Mouse (Mus musculus) cerebellum, postnatal 10 days (tissue): ENCODE results near the gene Hsd17b14.
A peak's percentile ranks its signal among the peaks of the same experiment; 100 is the strongest.
"Not testable (repeated sequence)": the region's sequence is repeated elsewhere in the genome, so short reads cannot be mapped to it uniquely, and the experiment has no call there.

Source experiments
- DNase-seq, 2 experiments: peaks; one replicate each; pipeline ENCODE4 v3.0.0; 2021; ENCODE audit warnings: mixed read lengths in 2 of 2

Hsd17b14 gene

DNA sequence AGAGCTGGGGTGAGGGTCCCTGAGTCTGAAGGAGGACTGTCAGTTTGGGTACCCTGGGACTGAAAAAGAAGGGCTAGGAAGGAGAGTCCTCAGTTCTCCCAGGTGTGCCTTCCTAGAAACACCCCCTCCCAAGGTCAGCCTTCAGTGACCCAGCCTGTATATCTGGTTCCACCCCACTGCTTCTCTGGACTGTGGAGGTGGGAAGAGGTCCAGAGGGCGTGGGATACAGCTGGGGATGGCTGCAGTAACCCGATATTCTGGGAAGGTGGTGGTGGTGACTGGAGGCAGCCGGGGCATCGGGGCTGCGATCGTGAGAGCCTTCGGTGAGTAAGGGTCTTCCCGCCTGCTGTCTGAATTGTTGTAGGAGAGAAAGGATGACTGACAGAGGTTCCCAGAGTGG is at the start of gene Hsd17b14:
Hsd17b14 (plus strand) TSS at position 150 of the 400 bp plus-strand sequence.
- no peak for DNase-seq

DNA sequence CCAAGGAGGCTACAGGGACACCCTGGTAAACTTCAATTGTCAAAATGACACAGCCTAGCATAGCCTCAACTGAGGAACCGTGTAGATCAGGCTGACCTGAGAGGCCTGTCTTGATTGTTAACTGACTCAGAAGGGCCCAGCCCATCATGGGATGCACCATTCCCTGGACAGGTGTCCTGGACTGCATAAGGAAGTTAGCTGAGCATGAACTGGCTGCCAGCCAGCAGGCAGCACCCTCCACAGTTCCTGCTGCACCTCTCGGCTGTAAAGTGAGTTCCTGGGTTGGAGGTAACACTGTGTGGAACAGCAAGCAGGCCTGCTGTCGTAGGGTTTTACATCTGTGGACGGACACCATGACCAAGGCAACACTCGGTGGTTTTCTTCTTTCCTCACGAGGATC is 47.1 kb upstream of the Hsd17b14 start:
- DNase-seq = no peak

DNA sequence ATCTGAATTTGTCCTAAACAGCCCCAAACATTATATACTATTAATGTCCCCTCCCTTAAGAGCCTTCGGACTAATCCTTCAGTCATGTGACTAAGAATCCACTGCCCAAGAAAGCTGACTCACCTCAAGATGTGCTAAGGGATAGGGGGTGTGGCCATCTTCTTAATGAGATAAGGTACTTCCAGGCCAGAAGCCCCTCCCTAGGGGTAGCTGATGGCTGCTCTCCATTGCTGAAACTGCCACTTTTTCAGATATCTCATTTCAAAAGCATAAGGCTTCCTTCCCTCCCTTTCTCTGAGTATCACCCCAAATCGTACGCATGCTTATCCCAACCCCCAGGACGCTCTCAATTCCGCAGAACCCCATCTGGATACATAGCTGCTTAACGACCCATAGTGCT is 46.1 kb upstream of the Hsd17b14 start:
- no peak for DNase-seq

DNA sequence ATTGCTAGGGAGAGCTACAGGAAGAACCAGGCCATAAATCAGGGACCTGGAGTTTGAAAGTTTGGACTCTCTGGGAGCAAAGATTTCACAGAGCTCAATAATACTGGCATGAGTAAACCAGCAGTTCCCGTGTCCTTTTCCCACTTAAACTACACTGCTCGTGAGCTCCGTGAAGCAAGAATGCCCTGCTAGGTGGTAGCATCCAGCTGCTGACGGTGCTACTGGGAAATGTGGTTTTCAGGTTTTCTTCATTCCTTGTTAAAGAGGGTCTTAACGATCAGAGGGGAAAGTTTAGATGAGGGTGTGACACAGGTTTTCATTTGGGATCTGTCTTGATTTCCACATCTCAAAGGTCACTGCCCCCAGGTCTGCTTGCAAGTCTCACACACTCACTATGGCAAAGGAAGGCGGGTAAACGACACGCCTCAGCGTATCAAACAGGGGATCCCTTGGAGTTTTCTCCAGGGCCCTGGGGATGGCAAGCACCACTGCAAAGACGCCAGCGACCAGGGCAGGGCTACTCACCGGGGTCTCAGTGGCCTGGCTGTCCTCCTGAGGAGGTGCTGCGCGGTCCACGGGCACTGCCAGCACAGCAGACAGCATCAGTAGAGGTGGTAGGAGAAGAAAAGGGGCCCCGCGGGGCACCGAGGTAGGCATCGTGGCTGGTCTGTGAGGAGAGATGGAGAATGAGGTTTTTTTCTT is 45.4 kb upstream of the Hsd17b14 start:
- DNase-seq = no peak

DNA sequence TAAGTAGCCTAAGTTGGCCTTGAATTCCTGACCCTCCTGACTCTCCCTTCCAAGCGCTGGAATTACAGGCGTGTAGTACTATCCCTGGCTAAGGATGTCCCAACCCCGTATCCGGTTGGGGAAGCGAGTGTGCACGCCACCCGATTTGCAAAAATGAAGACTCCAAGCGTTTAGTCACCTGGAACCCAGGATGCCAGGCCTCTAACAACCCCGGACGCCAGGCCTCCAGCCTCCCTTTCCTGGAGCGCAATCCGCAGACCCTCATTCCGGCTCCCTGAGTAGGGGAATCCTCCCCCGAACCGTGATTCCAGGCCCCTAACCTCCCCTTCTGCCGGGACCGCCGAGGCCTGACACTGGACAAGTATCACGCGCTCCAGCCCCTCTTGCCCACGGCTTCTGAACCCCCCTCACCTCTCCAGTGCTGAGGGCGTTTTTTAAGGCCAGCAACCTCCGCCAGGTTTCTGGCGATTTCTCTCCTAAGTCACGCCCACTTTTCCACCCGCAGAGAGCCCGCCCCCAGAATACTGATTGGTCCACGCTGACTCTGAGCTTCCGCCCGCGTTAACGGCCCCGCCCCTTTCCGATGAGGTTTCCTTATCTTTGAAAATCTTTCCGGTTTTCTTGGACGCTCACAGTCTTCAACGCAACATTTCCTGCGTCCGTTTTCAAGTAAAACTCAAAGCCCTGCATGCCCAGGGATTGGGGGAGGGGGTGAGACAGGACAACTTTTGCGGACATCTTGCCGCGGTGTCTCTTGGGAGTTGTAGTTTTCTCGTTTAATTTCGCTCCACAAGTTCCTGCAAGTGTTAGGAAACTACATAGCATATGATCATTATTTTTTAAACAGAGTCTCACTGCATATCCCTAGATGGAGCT is 44.5 kb upstream of the Hsd17b14 start, which contains the start of gene Nucb1:
Nucb1 (minus strand) TSS at position 495 of the 876 bp plus-strand sequence.
- peak; percentile 97 for DNase-seq

DNA sequence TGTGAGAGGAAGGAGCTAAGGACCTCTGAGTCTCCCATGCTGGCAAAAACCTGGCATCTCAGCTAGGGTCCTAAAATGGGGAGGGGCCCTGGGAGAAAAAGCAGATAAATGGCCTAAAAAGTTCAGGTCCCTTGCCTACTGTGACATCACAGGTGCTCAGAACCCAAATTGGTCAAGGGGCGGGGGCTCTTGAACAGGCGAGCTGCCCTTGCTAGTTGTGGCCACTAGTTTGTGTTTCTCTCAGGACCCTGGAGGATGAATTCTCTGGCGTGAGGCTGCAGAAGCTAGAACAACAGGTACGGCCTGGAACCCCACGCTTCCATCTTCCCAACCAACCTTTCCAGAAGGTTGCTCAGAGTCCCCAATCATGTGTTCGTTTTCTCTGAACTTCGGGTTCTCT is 40.3 kb upstream of the Hsd17b14 start:
- no peak for DNase-seq

DNA sequence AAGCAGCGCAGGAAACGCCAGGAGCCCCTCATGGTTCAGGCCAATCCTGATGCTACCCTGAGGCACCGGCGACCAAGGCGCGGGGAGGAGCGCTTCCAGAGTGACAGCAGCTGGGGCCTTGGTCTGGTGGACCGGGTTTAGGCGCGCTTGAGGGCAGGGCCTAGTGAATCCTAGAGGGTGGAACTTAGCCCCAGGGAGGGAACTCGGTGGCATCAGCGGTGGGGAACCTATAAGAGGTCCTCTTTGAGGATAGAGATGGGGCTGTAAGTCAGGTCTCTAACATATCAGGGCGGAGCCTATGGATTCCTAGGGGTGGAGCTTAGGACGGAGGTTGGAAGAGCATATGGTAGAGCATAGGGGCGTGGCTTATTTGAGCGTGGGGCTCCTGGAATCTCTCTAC is 39.3 kb upstream of the Hsd17b14 start:
- DNase-seq = no peak

DNA sequence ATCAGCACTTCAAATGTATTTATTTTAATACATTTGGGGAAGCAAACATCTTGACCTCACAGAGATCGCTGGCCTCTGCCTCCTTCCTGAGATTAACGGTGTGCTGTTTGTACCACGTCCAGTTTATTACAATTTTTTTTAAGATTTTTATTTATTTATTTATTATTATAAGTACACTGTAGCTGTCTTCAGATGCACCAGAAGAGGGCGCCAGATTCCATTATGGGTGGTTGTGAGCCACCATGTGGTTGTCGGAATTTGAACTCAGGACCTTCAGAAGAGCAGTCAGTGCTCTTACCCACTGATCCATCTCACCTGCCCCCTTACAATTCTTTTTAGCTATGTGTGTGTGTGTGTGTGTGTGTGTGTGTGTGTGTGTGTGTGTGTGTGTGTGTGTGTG is 37.8 kb upstream of the Hsd17b14 start:
- not testable (repeated sequence) for DNase-seq

DNA sequence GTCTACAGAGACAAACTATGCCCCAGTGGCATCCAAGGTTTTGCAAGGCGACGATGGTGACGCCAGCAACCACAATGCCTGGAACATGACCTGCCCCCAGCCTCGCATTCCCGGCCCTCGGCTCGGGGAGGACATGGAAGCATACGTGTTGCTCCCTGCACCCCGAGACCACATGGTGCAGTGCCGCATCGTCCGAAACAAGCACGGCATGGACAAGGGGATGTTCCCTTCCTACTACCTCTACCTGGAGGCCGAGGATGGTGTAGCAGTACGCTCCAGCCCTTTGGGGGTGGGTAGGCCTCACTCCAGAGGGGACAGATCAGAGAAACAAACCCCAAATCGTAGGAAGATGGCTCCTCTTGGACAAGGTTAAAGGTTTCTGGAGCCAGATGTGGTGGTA is 36.1 kb upstream of the Hsd17b14 start:
- no peak for DNase-seq

DNA sequence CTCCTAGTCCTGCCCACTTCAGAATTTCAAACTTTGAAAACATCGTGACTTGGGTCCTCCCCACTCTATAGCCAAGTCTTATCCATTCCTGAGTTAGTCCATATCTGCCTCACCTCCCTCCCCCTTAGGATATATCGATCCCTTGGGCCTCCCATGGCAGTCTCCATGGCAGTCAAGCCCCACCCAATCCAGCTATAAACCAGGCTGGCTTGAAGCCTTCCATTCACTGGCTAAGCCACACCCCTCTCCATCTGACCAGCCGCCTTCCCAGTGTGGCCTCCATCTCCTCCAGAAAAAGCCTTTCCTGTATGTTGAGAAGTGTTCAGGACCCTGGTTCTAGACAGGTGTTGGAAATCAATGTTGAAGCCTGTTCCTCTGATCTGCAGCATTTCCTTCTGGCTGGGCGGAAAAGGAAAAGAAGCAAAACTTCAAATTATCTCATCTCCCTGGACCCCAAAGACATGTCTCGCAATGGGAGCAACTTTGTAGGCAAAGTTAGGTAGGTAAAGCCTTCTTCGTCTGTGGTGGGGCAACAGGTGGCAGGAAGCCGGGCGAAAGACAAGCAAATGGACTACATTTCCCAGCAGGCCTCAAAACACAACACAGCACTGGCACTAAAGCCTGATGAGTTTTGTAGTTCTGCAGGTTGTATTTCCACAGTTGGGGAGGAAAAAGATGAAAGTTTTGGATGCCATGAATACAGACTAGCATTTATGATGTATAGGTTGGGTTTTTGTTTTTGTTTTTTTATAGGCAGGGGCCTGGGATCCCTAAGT is 35.2 kb upstream of the Hsd17b14 start:
- peak; percentile 44 to 46 for DNase-seq

DNA sequence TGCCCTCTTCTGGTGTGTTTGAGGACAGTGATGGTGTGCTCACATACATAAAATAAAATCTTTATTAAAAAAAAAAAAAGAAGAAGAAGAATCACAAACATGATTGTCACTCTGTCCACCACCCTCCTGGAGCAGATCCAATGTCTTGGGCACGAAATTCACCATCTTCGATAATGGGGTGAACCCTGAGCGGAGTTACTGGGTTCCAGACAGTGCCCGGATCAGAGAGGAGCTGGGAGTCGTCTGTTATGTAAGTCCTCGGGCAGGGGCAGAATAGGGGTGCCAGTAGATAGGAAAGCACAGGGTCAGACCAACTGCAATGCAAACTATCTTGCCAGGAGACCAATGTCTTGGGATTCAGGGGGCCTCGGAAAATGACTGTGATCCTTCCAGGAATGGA is 34.1 kb upstream of the Hsd17b14 start:
- DNase-seq = peak in 1 of 2 experiments; percentile 35

DNA sequence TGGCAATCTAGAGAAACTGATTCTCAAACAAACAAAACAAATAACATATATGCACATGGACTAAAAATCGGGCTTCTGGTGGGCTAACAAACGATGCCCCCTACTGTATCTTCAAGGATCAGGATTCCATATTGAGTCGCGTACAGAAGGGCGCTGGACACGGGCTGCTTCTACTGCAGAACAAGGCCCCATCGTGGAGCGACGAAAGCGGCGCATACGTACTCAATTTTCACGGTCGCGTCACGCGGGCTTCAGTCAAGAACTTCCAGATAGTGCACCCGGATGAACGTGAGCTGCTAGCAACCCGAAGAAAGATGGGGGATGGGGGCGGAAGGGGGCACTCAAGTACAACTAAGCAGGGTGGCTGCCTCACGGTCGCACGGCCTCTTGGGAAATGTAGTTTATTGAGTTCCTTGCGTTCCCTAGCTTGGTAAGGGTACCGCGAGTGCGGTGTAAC is 32.9 kb upstream of the Hsd17b14 start:
- DNase-seq = peak; percentile 94 to 96

DNA sequence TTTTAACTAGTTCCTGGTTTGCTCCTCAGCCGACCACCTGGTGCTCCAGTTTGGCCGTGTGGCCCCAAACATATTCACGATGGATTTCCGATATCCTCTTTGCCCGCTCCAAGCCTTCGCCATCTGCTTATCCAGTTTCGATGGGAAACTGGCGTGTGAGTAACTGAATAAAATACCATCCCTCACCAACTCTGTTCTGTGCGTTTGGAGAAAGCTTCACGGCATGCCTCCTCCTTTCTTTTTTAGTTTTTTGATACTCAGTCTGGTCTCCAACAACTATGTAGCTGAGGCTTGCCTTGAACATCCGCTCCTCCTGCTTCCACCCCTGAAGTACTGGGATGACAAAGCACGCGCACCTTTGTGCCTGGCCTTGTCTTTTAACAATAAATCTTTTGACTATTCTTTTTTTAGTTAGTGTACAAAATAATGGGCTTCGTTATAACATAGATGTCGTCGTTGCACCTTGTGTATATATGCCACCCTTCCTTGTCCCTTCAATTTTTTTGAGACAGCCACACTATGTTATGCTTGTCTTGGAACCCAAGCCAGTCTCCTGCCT is 32.4 kb upstream of the Hsd17b14 start:
- no peak for DNase-seq

DNA sequence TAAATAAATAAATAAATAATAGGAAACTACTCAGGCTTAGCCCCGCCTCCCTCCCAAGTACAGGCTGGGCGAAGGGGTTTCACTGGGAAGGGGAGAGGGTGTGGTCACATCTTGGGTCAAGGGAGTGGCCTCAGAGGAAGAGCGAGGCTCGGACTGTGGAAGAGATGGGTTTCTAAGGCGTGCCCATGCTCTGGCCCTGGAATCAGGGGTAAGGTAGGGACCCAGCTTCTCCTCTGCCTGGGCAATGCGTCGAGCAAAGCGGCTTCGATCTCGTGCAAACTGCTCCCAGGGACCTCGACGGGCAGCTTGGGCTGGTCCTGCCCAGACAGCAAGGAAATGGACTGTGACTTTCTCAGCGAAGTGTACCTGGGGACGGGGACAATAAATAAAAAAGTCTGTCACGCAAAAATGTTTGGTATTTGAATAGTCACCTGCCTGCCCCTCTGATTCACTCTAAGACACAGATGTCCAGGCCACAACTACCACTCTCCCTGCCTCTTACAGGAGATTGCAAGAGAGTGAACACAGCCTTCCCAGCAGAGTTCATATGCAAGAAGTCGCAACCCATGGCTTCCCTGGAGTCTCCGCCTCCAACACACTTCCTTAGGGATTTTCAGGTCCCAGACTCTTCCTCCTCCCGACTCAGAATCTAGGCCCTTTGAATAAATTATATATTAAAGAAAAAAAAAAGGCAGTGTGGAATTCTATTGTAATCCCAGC is 31.6 kb upstream of the Hsd17b14 start:
- no peak for DNase-seq

DNA sequence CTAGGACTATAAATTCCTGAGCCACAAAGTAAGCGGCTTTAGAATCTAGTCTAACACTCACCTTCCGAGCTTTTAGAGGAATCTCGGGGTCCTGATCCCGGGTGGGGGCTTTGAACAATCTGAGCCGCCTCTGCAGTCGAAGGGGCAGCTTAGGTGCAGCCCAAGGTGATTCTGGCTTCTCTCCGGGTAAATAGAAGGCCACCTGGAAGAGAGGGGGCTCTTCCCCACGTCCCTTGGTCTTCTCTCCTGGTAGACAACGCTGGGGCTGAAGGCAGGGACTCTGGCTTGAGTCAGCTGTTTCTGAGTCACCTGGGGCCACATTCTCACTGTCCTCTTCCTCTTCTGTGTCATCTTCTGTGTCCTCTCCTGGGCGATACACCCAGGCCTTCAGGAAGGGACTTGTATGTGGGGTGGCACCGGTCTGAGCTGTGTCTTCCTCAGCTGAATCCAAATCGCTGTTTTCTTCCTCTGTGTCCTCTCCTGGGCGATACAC is 31.0 kb upstream of the Hsd17b14 start:
- no peak for DNase-seq

DNA sequence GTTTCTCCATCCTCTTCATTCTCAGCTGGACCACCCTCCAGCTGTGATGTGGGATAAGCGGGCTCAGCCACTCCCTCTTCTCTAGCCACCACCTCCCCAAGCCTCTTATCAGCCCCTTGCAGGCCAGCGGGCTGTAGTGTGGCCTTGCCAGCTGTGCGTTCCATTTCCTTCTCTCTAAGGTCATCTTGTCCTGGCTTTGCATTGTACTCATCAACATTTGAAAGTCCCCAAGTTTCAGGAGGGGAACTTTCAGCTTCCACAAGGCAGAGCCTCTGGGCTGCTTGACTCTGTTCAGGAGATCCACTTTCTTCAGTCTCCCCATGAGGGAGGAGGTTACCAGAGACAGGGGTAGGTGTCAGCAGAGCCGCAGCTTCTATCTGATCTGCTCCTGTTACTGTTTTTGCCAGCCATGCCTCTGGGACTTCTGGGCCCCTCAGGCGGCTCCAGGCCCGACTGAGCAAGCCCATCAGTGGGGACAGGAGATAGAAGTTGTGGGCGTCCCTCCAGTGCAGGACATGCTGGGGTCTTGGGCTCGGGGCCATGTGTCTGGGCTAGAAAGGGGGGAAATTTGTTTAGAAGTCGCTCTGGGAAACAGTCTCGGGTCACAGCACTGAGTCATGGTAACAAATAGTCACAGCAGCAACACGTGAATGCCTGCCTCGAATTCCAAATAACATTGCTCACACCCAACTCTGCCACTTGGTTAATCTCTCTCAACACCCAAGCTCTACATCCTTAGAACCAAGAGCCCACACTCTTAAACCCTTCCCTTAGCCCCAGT is 29.7 kb upstream of the Hsd17b14 start:
- DNase-seq = peak; percentile 39 to 53

DNA sequence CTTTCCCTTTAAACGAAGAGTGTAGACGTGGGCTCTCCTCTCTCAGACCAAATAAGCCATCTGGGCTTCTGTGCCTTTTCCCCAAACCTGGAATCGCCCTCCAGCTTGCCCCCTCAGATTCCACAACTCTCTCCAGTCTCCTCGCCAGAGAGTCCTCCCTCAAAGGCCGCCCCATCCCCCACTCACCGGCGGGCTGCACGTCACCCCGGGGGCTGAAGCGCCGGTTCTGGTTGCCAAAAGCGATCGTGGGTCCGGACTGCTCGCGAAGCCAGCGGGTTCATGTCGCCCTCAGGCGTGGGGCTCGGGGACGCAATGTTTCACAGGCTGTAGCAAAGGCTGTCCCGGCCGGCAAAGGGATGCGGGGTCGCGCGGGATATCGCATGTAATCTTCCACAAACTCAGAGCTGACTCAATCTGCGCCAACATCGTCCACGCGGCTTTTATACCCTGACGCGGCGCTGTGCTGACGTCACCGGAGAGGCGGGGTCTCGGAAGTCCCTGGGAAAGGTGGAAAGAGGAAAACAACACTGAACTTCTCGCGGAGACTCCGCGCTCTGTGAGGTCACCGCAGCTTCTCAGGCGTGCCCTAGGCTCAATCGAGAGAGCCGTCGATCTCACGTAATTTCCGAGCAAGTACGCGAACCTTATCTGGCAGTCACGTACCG is 28.8 kb upstream of the Hsd17b14 start, which contains the start of the genes Ppp1r15a and Plekha4:
Ppp1r15a (minus strand) TSS at position 460 of the 665 bp plus-strand sequence.
Plekha4 (plus strand) TSS at position 522 of the 665 bp plus-strand sequence.
- DNase-seq = peak; percentile 97 to 98

DNA sequence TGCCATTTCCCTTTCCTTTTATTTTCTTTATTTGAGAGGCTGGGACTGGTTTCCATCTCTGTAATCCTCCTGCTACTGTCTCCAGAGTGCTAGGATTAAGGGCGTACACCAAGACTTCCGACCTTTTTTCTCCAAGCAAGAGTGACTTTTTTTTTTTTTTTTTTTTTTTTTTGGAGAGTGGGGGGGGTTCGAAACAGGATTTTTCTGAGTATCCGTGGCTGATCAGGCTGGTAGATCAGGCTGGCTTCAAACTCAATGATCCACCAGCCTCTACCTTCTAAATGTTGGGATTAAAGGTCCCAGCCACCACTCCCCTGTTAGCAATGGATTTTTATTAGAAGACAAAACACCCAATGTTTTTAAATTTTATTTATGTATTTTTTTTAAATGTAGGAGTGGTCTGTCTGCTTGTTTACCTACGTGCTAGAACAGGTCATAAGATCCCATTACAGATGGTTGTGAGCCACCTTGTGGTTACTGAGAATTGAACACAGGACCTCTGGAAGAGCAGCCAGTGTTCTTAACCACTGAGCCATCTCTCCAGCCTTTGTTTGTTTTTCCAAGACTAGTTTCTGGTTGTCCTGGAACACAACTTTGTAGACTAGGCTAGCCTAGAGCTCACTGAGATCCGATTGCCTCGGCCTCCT is 28.1 kb upstream of the Hsd17b14 start:
- DNase-seq = peak in 1 of 2 experiments; percentile 43

DNA sequence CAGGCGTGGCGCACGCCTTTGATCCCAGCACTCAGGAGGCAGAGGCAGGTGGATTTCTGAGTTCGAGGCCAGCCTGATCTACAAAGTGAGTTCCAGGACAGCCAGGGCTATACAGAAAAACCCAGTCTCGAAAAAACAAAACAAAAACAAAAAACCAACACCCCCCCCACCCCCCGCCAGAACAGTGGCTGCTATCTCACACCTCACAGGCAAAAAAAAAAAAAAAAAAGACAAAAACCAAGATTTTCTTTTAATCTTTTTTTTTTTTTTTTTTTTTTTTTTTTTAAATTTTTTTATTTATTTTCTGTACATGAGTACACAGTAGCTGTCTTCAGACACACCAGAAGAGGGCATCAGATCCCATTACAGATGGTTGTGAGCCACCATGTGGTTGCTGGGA is 27.5 kb upstream of the Hsd17b14 start:
- not testable (repeated sequence) for DNase-seq

DNA sequence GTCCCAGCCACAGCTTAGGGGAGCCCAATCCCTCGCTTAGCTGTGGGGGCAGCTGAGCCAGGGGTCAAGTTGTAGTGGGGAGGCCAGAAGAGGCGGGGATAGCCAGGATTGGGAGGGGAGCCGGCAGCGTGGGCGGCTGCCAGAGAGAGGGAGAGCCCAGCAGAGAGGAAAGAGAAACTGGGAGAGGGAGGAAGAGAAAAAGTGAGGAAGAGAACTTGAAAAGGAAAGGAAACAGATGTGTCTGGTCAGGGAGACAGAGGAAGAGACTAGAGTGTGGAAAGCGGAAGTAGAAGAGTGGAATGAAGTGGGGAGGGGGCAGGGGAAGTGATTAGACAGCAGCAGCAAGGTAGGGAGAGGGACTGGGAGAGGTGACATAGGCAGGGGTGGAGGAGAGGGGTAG is 25.2 kb upstream of the Hsd17b14 start:
- no peak for DNase-seq
